Mouse (Mus musculus): ENCODE data around the gene Rps26. TPM values are rescaled to one million over a fixed set of nuclear protein-coding genes. Genes with fewer than 3 reads are reported as not detected.

Rps26 gene
- polyA plus RNA-seq, 1 experiment from 2014 or later: 811 TPM

- Histone ChIP-seq H3K36me3 (ENCODE audit: control insufficient read depth, insufficient read depth, low read length) (no peaks in the 10 kb centered on the region), H3K4me1 (replicated peaks; ENCODE audit: control insufficient read depth, insufficient read depth) (no peaks in the 10 kb centered on the region), H3K9me3 (ENCODE audit: control insufficient read depth, low read length) (no peaks in the 10 kb centered on the region), H3K27ac (replicated peaks) (no peak overlapping the region), H3K4me2 (replicated peaks; ENCODE audit: low read depth) (no peak overlapping the region), H3K27me3 (ENCODE audit: control insufficient read depth, insufficient read depth, low read length) (no peaks in the 10 kb centered on the region), H3K9ac (ENCODE audit: low read length) (no peak overlapping the region), H3K4me3 (ENCODE audit: low read depth, low read length) (no peak overlapping the region)
- no peak for DNase-seq (ENCODE audit: low spot score)
- WGBS: 73% methylated on average over 2 of the region's 2 CpGs
- peak; percentile 65 for ATAC-seq (ENCODE audit: low FRiP score, low TSS enrichment)
- TF ChIP-seq CTCF (IDR thresholded peaks at IDR 0.05; ENCODE audit: low read depth) (no peak), EP300 (optimal IDR thresholded peaks at IDR 0.05) (no peak)
These were observed 39.3 kb upstream of the Rps26 start for GRCm38 (mm10) chr10:128665806-128666205.

- H3K9ac ChIP-seq (ENCODE audit: low read length): no peak overlapping the region
- H3K4me1 ChIP-seq (replicated peaks; ENCODE audit: control insufficient read depth, insufficient read depth): no peaks in the 10 kb centered on the region
- WGBS: 83% methylated on average over 3 of the region's 3 CpGs
- H3K36me3 ChIP-seq (ENCODE audit: control insufficient read depth, insufficient read depth, low read length): no peaks in the 10 kb centered on the region
- H3K27ac ChIP-seq (replicated peaks): no peak overlapping the region
- TF ChIP-seq CTCF (IDR thresholded peaks at IDR 0.05; ENCODE audit: low read depth) (no peak), EP300 (optimal IDR thresholded peaks at IDR 0.05) (no peak)
- no peaks in the 10 kb centered on the region for H3K27me3 ChIP-seq (ENCODE audit: control insufficient read depth, insufficient read depth, low read length)
- H3K4me3 ChIP-seq (ENCODE audit: low read depth, low read length): no peak overlapping the region
- ATAC-seq (ENCODE audit: low FRiP score, low TSS enrichment) (no peak), DNase-seq (ENCODE audit: low spot score) (no peak)
- no peaks in the 10 kb centered on the region for H3K9me3 ChIP-seq (ENCODE audit: control insufficient read depth, low read length)
- no peak overlapping the region for H3K4me2 ChIP-seq (replicated peaks; ENCODE audit: low read depth)
These were observed 38.8 kb upstream of the Rps26 start for GRCm38 (mm10) chr10:128665307-128665706.

- DNase-seq (ENCODE audit: low spot score) (no peak), ATAC-seq (ENCODE audit: low FRiP score, low TSS enrichment) (no peak)
- H3K27ac ChIP-seq (replicated peaks): no peak overlapping the region
- WGBS: 65% methylated on average over 3 of the region's 3 CpGs
- no peaks in the 10 kb centered on the region for H3K36me3 ChIP-seq (ENCODE audit: control insufficient read depth, insufficient read depth, low read length)
- TF ChIP-seq EP300 (optimal IDR thresholded peaks at IDR 0.05) (no peak), CTCF (IDR thresholded peaks at IDR 0.05; ENCODE audit: low read depth) (no peak)
- no peaks in the 10 kb centered on the region for H3K4me1 ChIP-seq (replicated peaks; ENCODE audit: control insufficient read depth, insufficient read depth)
- H3K4me2 ChIP-seq (replicated peaks; ENCODE audit: low read depth): no peak overlapping the region
- H3K9ac ChIP-seq (ENCODE audit: low read length): no peak overlapping the region
- no peaks in the 10 kb centered on the region for H3K9me3 ChIP-seq (ENCODE audit: control insufficient read depth, low read length)
- no peak overlapping the region for H3K4me3 ChIP-seq (ENCODE audit: low read depth, low read length)
- H3K27me3 ChIP-seq (ENCODE audit: control insufficient read depth, insufficient read depth, low read length): no peaks in the 10 kb centered on the region
These were observed 38.3 kb upstream of the Rps26 start for GRCm38 (mm10) chr10:128664808-128665207.

GRCm38 (mm10) chr10:128663441-128664220 lies 37.1 kb upstream of the Rps26 start:
- Histone ChIP-seq H3K4me3 (ENCODE audit: low read depth, low read length) (no peak overlapping the region), H3K4me2 (replicated peaks; ENCODE audit: low read depth) (no peak overlapping the region), H3K27me3 (ENCODE audit: control insufficient read depth, insufficient read depth, low read length) (no peaks in the 10 kb centered on the region), H3K9ac (ENCODE audit: low read length) (no peak overlapping the region), H3K9me3 (ENCODE audit: control insufficient read depth, low read length) (no peaks in the 10 kb centered on the region), H3K27ac (replicated peaks) (no peak overlapping the region), H3K4me1 (replicated peaks; ENCODE audit: control insufficient read depth, insufficient read depth) (no peaks in the 10 kb centered on the region), H3K36me3 (ENCODE audit: control insufficient read depth, insufficient read depth, low read length) (no peaks in the 10 kb centered on the region)
- WGBS: 57% methylated on average over 5 of the region's 5 CpGs
- ATAC-seq (ENCODE audit: low FRiP score, low TSS enrichment) (no peak), DNase-seq (ENCODE audit: low spot score) (no peak)
- TF ChIP-seq EP300 (optimal IDR thresholded peaks at IDR 0.05): no peak
- no peak for TF ChIP-seq CTCF (IDR thresholded peaks at IDR 0.05; ENCODE audit: low read depth)

- Histone ChIP-seq H3K4me1 (replicated peaks; ENCODE audit: control insufficient read depth, insufficient read depth) (no peaks in the 10 kb centered on the region), H3K27ac (replicated peaks) (no peak overlapping the region), H3K4me2 (replicated peaks; ENCODE audit: low read depth) (no peak overlapping the region), H3K4me3 (ENCODE audit: low read depth, low read length) (no peak overlapping the region), H3K9me3 (ENCODE audit: control insufficient read depth, low read length) (no peaks in the 10 kb centered on the region), H3K27me3 (ENCODE audit: control insufficient read depth, insufficient read depth, low read length) (no peaks in the 10 kb centered on the region), H3K36me3 (ENCODE audit: control insufficient read depth, insufficient read depth, low read length) (no peaks in the 10 kb centered on the region), H3K9ac (ENCODE audit: low read length) (no peak overlapping the region)
- DNase-seq (ENCODE audit: low spot score) (no peak), ATAC-seq (ENCODE audit: low FRiP score, low TSS enrichment) (no peak)
- TF ChIP-seq CTCF (IDR thresholded peaks at IDR 0.05; ENCODE audit: low read depth): no peak
- TF ChIP-seq EP300 (optimal IDR thresholded peaks at IDR 0.05): no peak
These were observed 35.9 kb upstream of the Rps26 start for GRCm38 (mm10) chr10:128662465-128662864.

DNA sequence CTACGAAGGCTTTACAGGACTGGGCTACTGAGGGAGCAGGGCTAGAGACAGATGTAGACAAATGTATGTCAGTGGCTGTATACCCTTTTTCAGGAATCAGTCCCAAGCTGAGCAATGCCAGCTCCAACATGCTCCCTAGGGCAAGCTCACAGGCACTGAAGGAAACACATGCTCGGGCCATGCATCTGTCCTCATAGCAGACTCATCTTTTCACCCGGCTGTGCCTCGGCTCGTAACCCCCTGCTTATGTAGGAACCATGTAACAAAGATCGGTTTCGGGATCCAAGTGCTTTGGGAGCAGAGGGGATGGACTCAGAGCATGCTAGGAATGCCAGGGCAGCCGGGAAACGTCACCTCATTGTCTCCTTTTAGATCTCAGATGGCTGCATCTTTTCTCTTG lies 32.9 kb upstream of the Rps26 start:
- TF ChIP-seq EP300 (optimal IDR thresholded peaks at IDR 0.05) (no peak), CTCF (IDR thresholded peaks at IDR 0.05; ENCODE audit: low read depth) (no peak)
- Histone ChIP-seq H3K9me3 (ENCODE audit: control insufficient read depth, low read length) (no peaks in the 10 kb centered on the region), H3K36me3 (ENCODE audit: control insufficient read depth, insufficient read depth, low read length) (no peaks in the 10 kb centered on the region), H3K4me2 (replicated peaks; ENCODE audit: low read depth) (no peak overlapping the region), H3K4me1 (replicated peaks; ENCODE audit: control insufficient read depth, insufficient read depth) (no peaks in the 10 kb centered on the region), H3K27ac (replicated peaks) (no peak overlapping the region), H3K9ac (ENCODE audit: low read length) (no peak overlapping the region), H3K4me3 (ENCODE audit: low read depth, low read length) (no peak overlapping the region), H3K27me3 (ENCODE audit: control insufficient read depth, insufficient read depth, low read length) (no peaks in the 10 kb centered on the region)
- ATAC-seq (ENCODE audit: low FRiP score, low TSS enrichment) (no peak), DNase-seq (ENCODE audit: low spot score) (no peak)
- WGBS: 50% methylated on average over 9 of the region's 9 CpGs
